Mouse (Mus musculus) heart, embryonic 12.5 days (tissue): ENCODE measurements at regions not wholly inside any gene's neighbourhood (a gene's known extent, or its start where the extent isn't known, plus 50 kb on each side); places are given as distances from the start of the nearest gene placed in this dataset.

Experiments
- ATAC-seq: fragments of 200-750 bp; cut with Nextera tagmentation; 2 replicates; pipeline ENCODE4 v1.8.0; 2017; ENCODE audit warnings: moderate TSS enrichment, moderate library complexity; ENCODE audit not compliant: insufficient number of reproducible peaks, low FRiP score
- H3K27ac ChIP-seq: fragments of 300-500 bp; sonication (generic); 2 replicates; pipeline ENCODE4 v1.5.1; 2016; ENCODE audit warnings: mild to moderate bottlenecking, moderate library complexity; ENCODE audit not compliant: poor library complexity, severe bottlenecking
- H3K27me3 ChIP-seq: fragments of 300-500 bp; sonication (generic); replicated peaks from 2 replicates; pipeline ENCODE4 v1.6.1; 2016; ENCODE audit warnings: mild to moderate bottlenecking, moderate library complexity
- H3K36me3 ChIP-seq: fragments of 300-500 bp; sonication (generic); 2 replicates; pipeline ENCODE4 v1.6.1; 2016; ENCODE audit warnings: mild to moderate bottlenecking, moderate library complexity
- H3K4me1 ChIP-seq: fragments of 300-500 bp; sonication (generic); replicated peaks from 2 replicates; pipeline ENCODE4 v1.6.1; 2016; ENCODE audit warnings: mild to moderate bottlenecking
- H3K4me2 ChIP-seq: fragments of 300-500 bp; sonication (generic); 2 replicates; pipeline ENCODE4 v1.6.1; 2016; ENCODE audit warnings: mild to moderate bottlenecking, moderate library complexity
- H3K4me3 ChIP-seq: fragments of 300-500 bp; sonication (generic); 2 replicates; pipeline ENCODE4 v1.5.1; 2016; ENCODE audit warnings: mild to moderate bottlenecking
- H3K9ac ChIP-seq: fragments of 300-500 bp; sonication (generic); 2 replicates; pipeline ENCODE4 v1.6.1; 2016; ENCODE audit warnings: mild to moderate bottlenecking, moderate library complexity
- H3K9me3 ChIP-seq: fragments of 300-500 bp; sonication (generic); replicated peaks from 2 replicates; pipeline ENCODE4 v1.6.1; 2016; ENCODE audit warnings: mild to moderate bottlenecking, moderate library complexity
- WGBS: fragments of 180-500 bp; shearing (Covaris S2); methylation state at CpG from one replicate; pipeline ENCODE4 v1.1.7; 2016; 5-methylcytosine and 5-hydroxymethylcytosine counted together

- Histone ChIP-seq H3K36me3 (no peaks in the 10 kb centered on the region), H3K9ac (no peak overlapping the region), H3K4me3 (no peak overlapping the region), H3K27me3 (no peaks in the 10 kb centered on the region), H3K4me2 (no peak overlapping the region), H3K4me1 (no peaks in the 10 kb centered on the region), H3K27ac (no peak overlapping the region), H3K9me3 (no peaks in the 10 kb centered on the region)
- 81% methylated on average over 8 of the region's 8 CpGs for whole genome bisulfite sequencing
- no peak for ATAC-seq
Measured at GRCm38 (mm10) chr3:139951516-139951915, 746.0 kb downstream of the Stpg2 start.

- no peak for ATAC-seq
- 71% methylated on average over 1 of the region's 1 CpGs for WGBS
- H3K27me3 ChIP-seq, result no peaks in the 10 kb centered on the region
- H3K4me2 ChIP-seq, result no peak overlapping the region
- no peak overlapping the region for H3K27ac ChIP-seq
- peaks cover 10% of the 10 kb centered on the region for H3K9me3 ChIP-seq
- no peak overlapping the region for H3K4me3 ChIP-seq
- no peaks in the 10 kb centered on the region for H3K36me3 ChIP-seq
- no peak overlapping the region for H3K9ac ChIP-seq
- no peaks in the 10 kb centered on the region for H3K4me1 ChIP-seq
Measured at GRCm38 (mm10) chr3:139978172-139978571, 772.7 kb downstream of the Stpg2 start.

GRCm38 (mm10) chr3:139985830-139986481, 780.5 kb downstream of the Stpg2 start:
- H3K27ac ChIP-seq, result no peak overlapping the region
- H3K36me3 ChIP-seq, result no peaks in the 10 kb centered on the region
- no peaks in the 10 kb centered on the region for H3K4me1 ChIP-seq
- no peak overlapping the region for H3K4me3 ChIP-seq
- no peak for ATAC-seq
- WGBS, result 76% methylated on average over 4 of the region's 4 CpGs
- no peak overlapping the region for H3K4me2 ChIP-seq
- no peaks in the 10 kb centered on the region for H3K27me3 ChIP-seq
- no peak overlapping the region for H3K9ac ChIP-seq
- H3K9me3 ChIP-seq, result no peaks in the 10 kb centered on the region

- 66% methylated on average over 1 of the region's 1 CpGs for WGBS
- no peak overlapping the region for H3K9ac ChIP-seq
Measured at GRCm38 (mm10) chr3:139988938-139989337, 783.4 kb downstream of the Stpg2 start.

GRCm38 (mm10) chr3:139989380-139989779, 783.9 kb downstream of the Stpg2 start:
- no peak for ATAC-seq
- no peaks in the 10 kb centered on the region for H3K9me3 ChIP-seq
- H3K9ac ChIP-seq, result no peak overlapping the region
- no peaks in the 10 kb centered on the region for H3K36me3 ChIP-seq
- no peaks in the 10 kb centered on the region for H3K27me3 ChIP-seq
- H3K4me2 ChIP-seq, result no peak overlapping the region
- no peaks in the 10 kb centered on the region for H3K4me1 ChIP-seq
- no peak overlapping the region for H3K27ac ChIP-seq
- H3K4me3 ChIP-seq, result no peak overlapping the region

More at GRCm38 (mm10) chr3:139988938-139989337, 783.4 kb downstream of the Stpg2 start:
- Histone ChIP-seq H3K4me2 (no peak overlapping the region), H3K27ac (no peak overlapping the region), H3K36me3 (no peaks in the 10 kb centered on the region), H3K4me1 (no peaks in the 10 kb centered on the region), H3K9me3 (no peaks in the 10 kb centered on the region), H3K27me3 (no peaks in the 10 kb centered on the region), H3K4me3 (no peak overlapping the region)
- ATAC-seq, result no peak

GRCm38 (mm10) chr3:140012522-140012921, 807.0 kb downstream of the Stpg2 start:
- H3K4me1 ChIP-seq, result no peaks in the 10 kb centered on the region
- no peak for ATAC-seq
- no peaks in the 10 kb centered on the region for H3K36me3 ChIP-seq
- no peak overlapping the region for H3K9ac ChIP-seq
- H3K27me3 ChIP-seq, result no peaks in the 10 kb centered on the region
- 71% methylated on average over 2 of the region's 2 CpGs for WGBS
- no peak overlapping the region for H3K4me2 ChIP-seq
- no peak overlapping the region for H3K4me3 ChIP-seq
- no peak overlapping the region for H3K27ac ChIP-seq
- H3K9me3 ChIP-seq, result no peaks in the 10 kb centered on the region

- Histone ChIP-seq H3K36me3 (no peaks in the 10 kb centered on the region), H3K27me3 (no peaks in the 10 kb centered on the region), H3K4me1 (no peaks in the 10 kb centered on the region), H3K4me2 (no peak overlapping the region), H3K9me3 (no peaks in the 10 kb centered on the region), H3K27ac (no peak overlapping the region), H3K4me3 (no peak overlapping the region), H3K9ac (no peak overlapping the region)
- no peak for ATAC-seq
- 59% methylated on average over 3 of the region's 3 CpGs for WGBS
Measured at GRCm38 (mm10) chr3:140034101-140034500, 828.6 kb downstream of the Stpg2 start.

GRCm38 (mm10) chr3:140035142-140035541, 829.6 kb downstream of the Stpg2 start:
- no peaks in the 10 kb centered on the region for H3K27me3 ChIP-seq
- no peak overlapping the region for H3K4me2 ChIP-seq
- no peak overlapping the region for H3K27ac ChIP-seq
- H3K36me3 ChIP-seq, result no peaks in the 10 kb centered on the region
- no peak for ATAC-seq
- 70% methylated on average over 2 of the region's 2 CpGs for WGBS
- H3K9ac ChIP-seq, result no peak overlapping the region
- H3K9me3 ChIP-seq, result no peaks in the 10 kb centered on the region
- H3K4me3 ChIP-seq, result no peak overlapping the region
- no peaks in the 10 kb centered on the region for H3K4me1 ChIP-seq

- H3K27me3 ChIP-seq, result no peaks in the 10 kb centered on the region
- H3K4me1 ChIP-seq, result no peaks in the 10 kb centered on the region
- no peak for ATAC-seq
- H3K4me3 ChIP-seq, result no peak overlapping the region
- H3K9ac ChIP-seq, result no peak overlapping the region
- no peak overlapping the region for H3K4me2 ChIP-seq
- H3K9me3 ChIP-seq, result no peaks in the 10 kb centered on the region
- no peak overlapping the region for H3K27ac ChIP-seq
- H3K36me3 ChIP-seq, result no peaks in the 10 kb centered on the region
Measured at GRCm38 (mm10) chr3:140044898-140045297, 839.4 kb downstream of the Stpg2 start.

GRCm38 (mm10) chr3:140054634-140055033, 849.1 kb downstream of the Stpg2 start:
- H3K9ac ChIP-seq, result no peak overlapping the region
- H3K27me3 ChIP-seq, result no peaks in the 10 kb centered on the region
- H3K36me3 ChIP-seq, result no peaks in the 10 kb centered on the region
- WGBS, result 47% methylated on average over 1 of the region's 1 CpGs
- H3K9me3 ChIP-seq, result no peaks in the 10 kb centered on the region
- no peak overlapping the region for H3K27ac ChIP-seq
- no peak for ATAC-seq
- no peak overlapping the region for H3K4me2 ChIP-seq
- no peaks in the 10 kb centered on the region for H3K4me1 ChIP-seq
- H3K4me3 ChIP-seq, result no peak overlapping the region

GRCm38 (mm10) chr3:140057962-140058631, 852.6 kb downstream of the Stpg2 start:
- WGBS, result 79% methylated on average over 3 of the region's 3 CpGs
- ATAC-seq, result no peak
- H3K9me3 ChIP-seq, result peaks cover 7% of the 10 kb centered on the region
- H3K4me1 ChIP-seq, result no peaks in the 10 kb centered on the region
- H3K27me3 ChIP-seq, result no peaks in the 10 kb centered on the region
- no peak overlapping the region for H3K9ac ChIP-seq
- no peak overlapping the region for H3K27ac ChIP-seq
- no peak overlapping the region for H3K4me2 ChIP-seq
- H3K36me3 ChIP-seq, result no peaks in the 10 kb centered on the region
- no peak overlapping the region for H3K4me3 ChIP-seq

GRCm38 (mm10) chr3:140059102-140059501, 853.6 kb downstream of the Stpg2 start:
- Histone ChIP-seq H3K36me3 (no peaks in the 10 kb centered on the region), H3K27me3 (no peaks in the 10 kb centered on the region), H3K4me1 (no peaks in the 10 kb centered on the region), H3K27ac (no peak overlapping the region), H3K9ac (no peak overlapping the region), H3K4me3 (no peak overlapping the region), H3K4me2 (no peak overlapping the region), H3K9me3 (peaks cover 7% of the 10 kb centered on the region)
- no peak for ATAC-seq
- 68% methylated on average over 3 of the region's 3 CpGs for whole genome bisulfite sequencing
